Mouse (Mus musculus): ENCODE measurements around the gene Plekhg1. TPM values are rescaled to one million over a fixed set of nuclear protein-coding genes. Genes with fewer than 3 reads are reported as not detected.

The Plekhg1 gene
- polyA plus RNA-seq, 1 experiment = under 0.01 TPM

DNA sequence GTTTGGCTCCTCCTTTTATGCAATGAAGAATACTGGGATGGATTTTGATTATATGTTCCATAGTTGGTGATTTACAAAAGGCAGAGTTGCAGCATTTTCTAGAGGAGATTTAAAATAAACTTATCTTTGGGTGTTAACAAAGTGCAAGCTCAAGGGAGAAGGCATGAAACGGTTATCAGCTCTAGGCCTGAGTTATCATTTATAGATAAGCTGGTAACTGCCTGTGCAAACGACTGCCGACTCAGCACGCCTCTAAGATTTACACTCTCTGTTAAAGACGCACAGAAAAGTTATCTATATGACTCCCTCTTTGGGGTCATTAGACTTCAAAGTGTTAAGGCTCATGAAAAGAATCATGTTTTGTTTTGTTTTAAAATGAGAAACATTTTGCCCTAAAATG lies 46.8 kb downstream of the Plekhg1 start:
- H3K4me2 ChIP-seq (ENCODE audit: low read depth) = no peak overlapping the region
- H3K27me3 ChIP-seq (ENCODE audit: control insufficient read depth, insufficient read depth, insufficient read length) = no peaks in the 10 kb centered on the region
- H3ac ChIP-seq (ENCODE audit: control insufficient read depth, insufficient read length) = no peak overlapping the region
- no peak overlapping the region for H3K4me3 ChIP-seq
- H3K79me2 ChIP-seq (ENCODE audit: control insufficient read depth, insufficient read depth) = no peaks in the 10 kb centered on the region
- TF ChIP-seq MYOG (IDR thresholded peaks at IDR 0.05; ENCODE audit: control insufficient read depth in 1 of 3, insufficient read depth in 1 of 3, insufficient read length in 2 of 3, low read depth in 2 of 3) (no peak), REST (IDR thresholded peaks at IDR 0.05; ENCODE audit: insufficient read depth, insufficient read length) (no peak), MYOD1 (IDR thresholded peaks at IDR 0.05; ENCODE audit: control insufficient read depth in 1 of 3, insufficient read length in 2 of 3, low read depth in 2 of 3) (no peak), TCF12 (IDR thresholded peaks at IDR 0.05; ENCODE audit: insufficient read depth, poor library complexity, severe bottlenecking) (no peak), POLR2A (IDR thresholded peaks at IDR 0.05; ENCODE audit: insufficient read length, low read depth) (no peak), TCF3 (IDR thresholded peaks at IDR 0.05; ENCODE audit: insufficient read length, low read depth) (no peak), MAX (IDR thresholded peaks at IDR 0.05; ENCODE audit: low read depth) (no peak), USF1 (IDR thresholded peaks at IDR 0.05; ENCODE audit: low read depth) (no peak), E2F4 (IDR thresholded peaks at IDR 0.05; ENCODE audit: insufficient read depth) (no peak), SRF (IDR thresholded peaks at IDR 0.05; ENCODE audit: control insufficient read depth, insufficient read length, low read depth) (no peak), POLR2AphosphoS2 (IDR thresholded peaks at IDR 0.05; ENCODE audit: insufficient read length, low read depth) (no peak), CEBPB (IDR thresholded peaks at IDR 0.05; ENCODE audit: insufficient read depth, poor library complexity, severe bottlenecking) (no peak)
- no peaks in the 10 kb centered on the region for H3K36me3 ChIP-seq (ENCODE audit: control insufficient read depth, insufficient read depth)

DNA sequence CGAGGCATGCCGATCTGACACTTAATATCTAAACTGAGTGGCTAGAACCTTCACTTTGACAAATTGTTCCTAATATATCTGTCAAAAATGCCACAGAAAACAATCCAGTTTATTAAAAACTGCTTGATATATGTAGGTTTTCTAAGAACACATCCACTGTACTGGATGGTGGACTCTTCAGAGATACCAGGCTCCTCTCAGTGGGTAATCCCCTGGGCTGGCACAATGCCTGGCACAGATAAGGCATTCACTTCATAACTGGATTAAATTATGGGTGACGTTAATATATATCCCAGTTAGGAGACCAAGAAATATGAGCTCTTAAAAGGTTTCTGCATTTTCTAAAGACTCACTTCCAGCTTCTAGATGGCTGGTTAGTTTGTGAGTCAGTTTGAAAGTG lies 53.7 kb downstream of the Plekhg1 start:
- H3K36me3 ChIP-seq (ENCODE audit: control insufficient read depth, insufficient read depth) = no peaks in the 10 kb centered on the region
- TF ChIP-seq REST (IDR thresholded peaks at IDR 0.05; ENCODE audit: insufficient read depth, insufficient read length) = no peak
- no peak for TF ChIP-seq TCF12 (IDR thresholded peaks at IDR 0.05; ENCODE audit: insufficient read depth, poor library complexity, severe bottlenecking)
- no peak for TF ChIP-seq MYOG (IDR thresholded peaks at IDR 0.05; ENCODE audit: control insufficient read depth in 1 of 3, insufficient read depth in 1 of 3, insufficient read length in 2 of 3, low read depth in 2 of 3)
- no peaks in the 10 kb centered on the region for H3K79me2 ChIP-seq (ENCODE audit: control insufficient read depth, insufficient read depth)
- no peak overlapping the region for H3K4me2 ChIP-seq (ENCODE audit: low read depth)
- H3K27me3 ChIP-seq (ENCODE audit: control insufficient read depth, insufficient read depth, insufficient read length) = no peaks in the 10 kb centered on the region
- H3ac ChIP-seq (ENCODE audit: control insufficient read depth, insufficient read length) = no peak overlapping the region
- no peak overlapping the region for H3K4me3 ChIP-seq

DNA sequence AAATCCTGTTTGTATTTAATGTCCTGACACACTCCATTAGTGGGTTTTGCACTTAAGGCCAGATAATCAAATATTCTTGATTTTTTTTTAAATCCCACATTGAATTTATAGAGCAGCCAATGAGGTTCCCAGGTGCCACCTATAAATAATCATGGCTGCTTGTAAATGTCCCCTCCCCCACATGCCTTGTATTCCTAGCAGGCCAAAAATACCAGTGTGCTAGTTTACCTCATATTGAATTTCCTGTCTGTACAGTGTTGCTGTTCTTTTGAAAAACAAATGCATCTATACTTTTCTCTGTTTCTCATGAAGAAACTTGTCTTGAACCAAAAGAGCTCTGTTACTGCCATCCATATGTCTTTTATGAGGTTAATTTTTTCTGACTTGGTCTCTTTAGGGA lies 59.3 kb downstream of the Plekhg1 start:
- no peaks in the 10 kb centered on the region for H3K27me3 ChIP-seq (ENCODE audit: control insufficient read depth, insufficient read depth, insufficient read length)
- no peaks in the 10 kb centered on the region for H3K79me2 ChIP-seq (ENCODE audit: control insufficient read depth, insufficient read depth)
- no peak overlapping the region for H3K4me3 ChIP-seq
- TF ChIP-seq SRF (IDR thresholded peaks at IDR 0.05; ENCODE audit: control insufficient read depth, insufficient read length, low read depth) (no peak), USF1 (IDR thresholded peaks at IDR 0.05; ENCODE audit: low read depth) (no peak), MYOG (IDR thresholded peaks at IDR 0.05; ENCODE audit: control insufficient read depth in 1 of 3, insufficient read depth in 1 of 3, insufficient read length in 2 of 3, low read depth in 2 of 3) (no peak), POLR2A (IDR thresholded peaks at IDR 0.05; ENCODE audit: insufficient read length, low read depth) (no peak), MYOD1 (IDR thresholded peaks at IDR 0.05; ENCODE audit: control insufficient read depth in 1 of 3, insufficient read length in 2 of 3, low read depth in 2 of 3) (no peak), REST (IDR thresholded peaks at IDR 0.05; ENCODE audit: insufficient read depth, insufficient read length) (no peak), TCF12 (IDR thresholded peaks at IDR 0.05; ENCODE audit: insufficient read depth, poor library complexity, severe bottlenecking) (no peak), POLR2AphosphoS2 (IDR thresholded peaks at IDR 0.05; ENCODE audit: insufficient read length, low read depth) (no peak), MAX (IDR thresholded peaks at IDR 0.05; ENCODE audit: low read depth) (no peak), E2F4 (IDR thresholded peaks at IDR 0.05; ENCODE audit: insufficient read depth) (no peak), TCF3 (IDR thresholded peaks at IDR 0.05; ENCODE audit: insufficient read length, low read depth) (no peak)
- no peaks in the 10 kb centered on the region for H3K36me3 ChIP-seq (ENCODE audit: control insufficient read depth, insufficient read depth)
- H3K4me2 ChIP-seq (ENCODE audit: low read depth) = no peak overlapping the region
- no peak overlapping the region for H3ac ChIP-seq (ENCODE audit: control insufficient read depth, insufficient read length)

DNA sequence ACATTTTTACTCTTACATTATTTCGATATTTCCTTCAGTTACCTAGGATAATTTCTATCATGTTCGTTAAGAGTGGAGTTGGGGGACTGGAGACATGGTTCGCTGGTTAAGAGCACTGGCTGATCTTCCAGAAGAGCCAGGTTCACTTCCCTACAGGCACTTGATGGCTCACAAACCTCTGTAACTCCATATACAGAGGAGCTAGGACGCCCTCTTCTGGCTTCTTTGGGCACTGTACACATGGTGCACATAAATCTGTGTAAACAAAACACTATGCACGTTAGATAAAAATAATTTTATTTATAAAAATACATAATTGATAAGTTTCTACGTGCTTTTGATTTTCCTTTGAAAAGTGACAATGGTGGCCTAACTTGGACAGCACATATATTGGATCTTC lies 61.1 kb downstream of the Plekhg1 start:
- Histone ChIP-seq H3K27me3 (ENCODE audit: control insufficient read depth, insufficient read depth, insufficient read length) (no peaks in the 10 kb centered on the region), H3ac (ENCODE audit: control insufficient read depth, insufficient read length) (no peak overlapping the region), H3K4me2 (ENCODE audit: low read depth) (no peak overlapping the region), H3K4me3 (no peak overlapping the region), H3K36me3 (ENCODE audit: control insufficient read depth, insufficient read depth) (no peaks in the 10 kb centered on the region), H3K79me2 (ENCODE audit: control insufficient read depth, insufficient read depth) (no peaks in the 10 kb centered on the region)
- no peak for TF ChIP-seq TCF3 (IDR thresholded peaks at IDR 0.05; ENCODE audit: insufficient read length, low read depth)
- no peak for TF ChIP-seq E2F4 (IDR thresholded peaks at IDR 0.05; ENCODE audit: insufficient read depth)

DNA sequence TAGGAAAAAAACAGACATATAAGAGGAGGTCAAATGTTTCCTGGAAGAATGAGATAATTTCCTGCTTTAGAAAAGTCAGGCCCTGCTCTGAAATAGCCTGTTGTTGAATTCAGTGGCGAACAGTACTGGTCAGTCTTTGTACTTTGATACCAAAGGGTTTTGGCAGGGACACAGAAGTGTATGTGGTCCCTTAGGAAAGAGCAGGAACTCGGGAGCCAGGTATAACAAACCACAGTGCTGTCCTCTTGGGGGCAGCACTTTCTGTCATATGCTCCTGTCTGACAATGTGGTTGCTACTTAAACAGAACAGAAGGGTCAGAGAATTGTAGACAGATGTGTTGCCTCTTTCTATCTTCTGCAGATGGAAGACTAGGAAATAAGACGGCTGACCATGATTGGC lies 65.2 kb downstream of the Plekhg1 start:
- Histone ChIP-seq H3K36me3 (ENCODE audit: control insufficient read depth, insufficient read depth) (no peaks in the 10 kb centered on the region), H3ac (ENCODE audit: control insufficient read depth, insufficient read length) (no peak overlapping the region), H3K27me3 (ENCODE audit: control insufficient read depth, insufficient read depth, insufficient read length) (no peaks in the 10 kb centered on the region), H3K4me2 (ENCODE audit: low read depth) (no peak overlapping the region), H3K4me3 (no peak overlapping the region), H3K79me2 (ENCODE audit: control insufficient read depth, insufficient read depth) (no peaks in the 10 kb centered on the region)
- TF ChIP-seq MAX (IDR thresholded peaks at IDR 0.05; ENCODE audit: low read depth) (no peak), SRF (IDR thresholded peaks at IDR 0.05; ENCODE audit: control insufficient read depth, insufficient read length, low read depth) (no peak), MYOD1 (IDR thresholded peaks at IDR 0.05; ENCODE audit: control insufficient read depth in 1 of 3, insufficient read length in 2 of 3, low read depth in 2 of 3) (no peak), E2F4 (IDR thresholded peaks at IDR 0.05; ENCODE audit: insufficient read depth) (no peak), POLR2A (IDR thresholded peaks at IDR 0.05; ENCODE audit: insufficient read length, low read depth) (no peak), TCF12 (IDR thresholded peaks at IDR 0.05; ENCODE audit: insufficient read depth, poor library complexity, severe bottlenecking) (no peak), CEBPB (IDR thresholded peaks at IDR 0.05; ENCODE audit: insufficient read depth, poor library complexity, severe bottlenecking) (no peak), MYOG (IDR thresholded peaks at IDR 0.05; ENCODE audit: control insufficient read depth in 1 of 3, insufficient read depth in 1 of 3, insufficient read length in 2 of 3, low read depth in 2 of 3) (no peak), USF1 (IDR thresholded peaks at IDR 0.05; ENCODE audit: low read depth) (no peak), REST (IDR thresholded peaks at IDR 0.05; ENCODE audit: insufficient read depth, insufficient read length) (no peak), TCF3 (IDR thresholded peaks at IDR 0.05; ENCODE audit: insufficient read length, low read depth) (no peak), POLR2AphosphoS2 (IDR thresholded peaks at IDR 0.05; ENCODE audit: insufficient read length, low read depth) (no peak)

All from myocyte (in vitro differentiated cells).